In genomic region chr8:46741991-46742690, GRCm38 (mm10) we compare ENCODE assay signal across 8 mouse cellular contexts. TPM values are rescaled to one million over a fixed set of nuclear protein-coding genes. Genes with fewer than 3 reads are reported as not detected.
DNase-seq lines count a peak whose midpoint lies in the region; ATAC-seq and TF ChIP-seq lines count a peak whose summit lies in the region.

No protein-coding gene starts in this region.

- H3K27ac ChIP-seq in kidney, adult 2 months (ENCODE audit: insufficient read depth, low read depth, low read length), result peak overlapping the region; percentile 98
- H3K27ac ChIP-seq in bone marrow, adult 2 months (ENCODE audit: control insufficient read depth, insufficient read depth, low read depth, low read length, poor library complexity), result no peak overlapping the region; the same call in 1 of the 2 replicates
- peak overlapping the region; percentile 83; the same call in 1 of the 2 replicates for H3K27ac ChIP-seq in hindbrain, embryonic 14.5 days
- peak overlapping the region; percentile 92; the same call in 1 of the 2 replicates for H3K27ac ChIP-seq in midbrain, embryonic 15.5 days

- H3K9me3 ChIP-seq in hindbrain, embryonic 14.5 days (ENCODE audit: control insufficient read depth, low read length), result no peaks in the 10 kb centered on the region
- H3K9me3 ChIP-seq in midbrain, embryonic 15.5 days, result no peaks in the 10 kb centered on the region

- DNase-seq in kidney, adult 2 months, result peak; percentile 18
- DNase-seq in kidney, postnatal 10 days, result no peak
- DNase-seq in hindbrain, embryonic 14.5 days (ENCODE audit: low spot score), result no peak
- no peak for DNase-seq in thymus, postnatal 36 days
- DNase-seq in adrenal gland, postnatal 25 days, result no peak

- H3K9ac ChIP-seq in hindbrain, embryonic 14.5 days, result peak overlapping the region; percentile 99; the same call in 1 of the 2 replicates
- no peak overlapping the region for H3K9ac ChIP-seq in midbrain, embryonic 15.5 days

- peak overlapping the region; percentile 85 for H3K4me3 ChIP-seq in kidney, adult 2 months (ENCODE audit: insufficient read depth, low read depth, low read length)
- peak overlapping the region; percentile 99 for H3K4me3 ChIP-seq in bone marrow, adult 2 months (replicated peaks; ENCODE audit: control insufficient read depth, low read depth, low read length)
- peak overlapping the region; percentile 92 for H3K4me3 ChIP-seq in hindbrain, embryonic 14.5 days (replicated peaks; ENCODE audit: low read length)
- peak overlapping the region; percentile 93 for H3K4me3 ChIP-seq in midbrain, embryonic 15.5 days

- peaks cover 9% of the 10 kb centered on the region for H3K4me1 ChIP-seq in kidney, adult 2 months (ENCODE audit: control insufficient read depth, insufficient read depth, low read length)
- peaks cover 2% of the 10 kb centered on the region; the same call in 1 of the 2 replicates for H3K4me1 ChIP-seq in bone marrow, adult 2 months (ENCODE audit: control insufficient read depth, insufficient read depth, low read length)
- H3K4me1 ChIP-seq in hindbrain, embryonic 14.5 days (replicated peaks; ENCODE audit: control insufficient read depth, insufficient read depth, low read length), result peaks cover 9% of the 10 kb centered on the region
- peaks cover 12% of the 10 kb centered on the region for H3K4me1 ChIP-seq in midbrain, embryonic 15.5 days

- TF ChIP-seq POLR2A in kidney, adult 2 months (IDR thresholded peaks at IDR 0.05; ENCODE audit: low read depth, low read length), result no peak
- TF ChIP-seq POLR2A in bone marrow, adult 2 months (IDR thresholded peaks at IDR 0.05; ENCODE audit: borderline replicate concordance, control insufficient read depth, low read depth, low read length), result no peak

- no peak for ATAC-seq in hindbrain, embryonic 14.5 days (ENCODE audit: low FRiP score)
- ATAC-seq in midbrain, embryonic 15.5 days (replicated peaks), result no peak
- no peak for ATAC-seq in megakaryocyte progenitor cell, adult 5-6 weeks (replicated peaks; ENCODE audit: poor library complexity)

- no peaks in the 10 kb centered on the region for H3K27me3 ChIP-seq in kidney, adult 2 months (replicated peaks; ENCODE audit: control insufficient read depth, insufficient read depth, low read length)
- H3K27me3 ChIP-seq in hindbrain, embryonic 14.5 days (ENCODE audit: control insufficient read depth, insufficient read depth, low read length), result no peaks in the 10 kb centered on the region
- no peaks in the 10 kb centered on the region for H3K27me3 ChIP-seq in midbrain, embryonic 15.5 days (replicated peaks)

- no peaks in the 10 kb centered on the region for H3K36me3 ChIP-seq in kidney, adult 2 months (ENCODE audit: control insufficient read depth, insufficient read depth, low read length)
- no peaks in the 10 kb centered on the region for H3K36me3 ChIP-seq in hindbrain, embryonic 14.5 days (replicated peaks; ENCODE audit: control insufficient read depth, insufficient read depth)
- no peaks in the 10 kb centered on the region for H3K36me3 ChIP-seq in midbrain, embryonic 15.5 days (replicated peaks)

- no peak for TF ChIP-seq CTCF in kidney, adult 2 months (conservative IDR thresholded peaks at IDR 0.05; ENCODE audit: insufficient read depth, insufficient read length, low read depth, low read length)
- TF ChIP-seq CTCF in bone marrow, adult 2 months (IDR thresholded peaks at IDR 0.05; ENCODE audit: control insufficient read depth, insufficient read depth, low read length), result no peak

- peak overlapping the region; percentile 92 for H3K4me2 ChIP-seq in hindbrain, embryonic 14.5 days (replicated peaks)
- peak overlapping the region; percentile 94 for H3K4me2 ChIP-seq in midbrain, embryonic 15.5 days

- WGBS in kidney, adult 2 months, result 20% methylated on average over 8 of the region's 8 CpGs
- 17% methylated on average over 8 of the region's 8 CpGs for WGBS in bone marrow, adult 2 months
- 51% methylated on average over 8 of the region's 8 CpGs for WGBS in hindbrain, embryonic 14.5 days
- 67% methylated on average over 8 of the region's 8 CpGs for WGBS in midbrain, embryonic 15.5 days

RNA-seq across cellular contexts. Expression of gene Irf2, which starts 2.6 kb away (rescaled TPM):
- polyA plus RNA-seq in kidney, adult 2 months (2012; rRNA removed), result 9.2 and 12.6 TPM in 2 replicates
- polyA plus RNA-seq in bone marrow, adult 2 months (2011; ENCODE audit: insufficient read depth, insufficient read length, low replicate concordance, missing spikeins), result 55.3 and 63.2 TPM in 2 replicates
- polyA plus RNA-seq in hindbrain, embryonic 14.5 days (2014; fragmentation: Nextera tagmentation; extraction: Ambion mirVana), result 10.7 and 11.0 TPM in 2 replicates
- 9.1 and 9.6 TPM in 2 replicates for polyA plus RNA-seq in midbrain, embryonic 15.5 days (2015; fragmentation: Nextera tagmentation; extraction: Ambion mirVana)
- total RNA-seq in megakaryocyte progenitor cell, adult 5-6 weeks (2015), result 56.6 and 58.9 TPM in 2 replicates
- 11.9 and 28.5 TPM in 2 replicates for total RNA-seq in megakaryocyte progenitor cell, adult 5-6 weeks (2017)
- total RNA-seq in adrenal gland, postnatal 25 days (2021), result 61.4 and 72.7 TPM in 2 replicates
